Mouse (Mus musculus) inflammation-experienced regulatory T-cells, adult 6 months (primary cell): ENCODE results near the gene BC107364. TPM values are rescaled to one million over a fixed set of nuclear protein-coding genes. Genes with fewer than 3 reads are reported as not detected.
A peak's percentile ranks its signal among the peaks of the same experiment; 100 is the strongest.
"Not testable (repeated sequence)": the region's sequence is repeated elsewhere in the genome, so short reads cannot be mapped to it uniquely, and the experiment has no call there.

ENCODE experiments used
- ATAC-seq: one replicate; pipeline ENCODE4 v1.8.0; 2017
- polyA plus RNA-seq, 3 experiments: library from polyadenylated mRNA; unstranded; fragments of 100-300 nt; shearing (Covaris generic); gene quantifications; one replicate each; pipeline ENCODE4 v1.2.1; 2017

The BC107364 gene
- polyA plus RNA-seq, 3 experiments from 2014 or later, result not detected

DNA sequence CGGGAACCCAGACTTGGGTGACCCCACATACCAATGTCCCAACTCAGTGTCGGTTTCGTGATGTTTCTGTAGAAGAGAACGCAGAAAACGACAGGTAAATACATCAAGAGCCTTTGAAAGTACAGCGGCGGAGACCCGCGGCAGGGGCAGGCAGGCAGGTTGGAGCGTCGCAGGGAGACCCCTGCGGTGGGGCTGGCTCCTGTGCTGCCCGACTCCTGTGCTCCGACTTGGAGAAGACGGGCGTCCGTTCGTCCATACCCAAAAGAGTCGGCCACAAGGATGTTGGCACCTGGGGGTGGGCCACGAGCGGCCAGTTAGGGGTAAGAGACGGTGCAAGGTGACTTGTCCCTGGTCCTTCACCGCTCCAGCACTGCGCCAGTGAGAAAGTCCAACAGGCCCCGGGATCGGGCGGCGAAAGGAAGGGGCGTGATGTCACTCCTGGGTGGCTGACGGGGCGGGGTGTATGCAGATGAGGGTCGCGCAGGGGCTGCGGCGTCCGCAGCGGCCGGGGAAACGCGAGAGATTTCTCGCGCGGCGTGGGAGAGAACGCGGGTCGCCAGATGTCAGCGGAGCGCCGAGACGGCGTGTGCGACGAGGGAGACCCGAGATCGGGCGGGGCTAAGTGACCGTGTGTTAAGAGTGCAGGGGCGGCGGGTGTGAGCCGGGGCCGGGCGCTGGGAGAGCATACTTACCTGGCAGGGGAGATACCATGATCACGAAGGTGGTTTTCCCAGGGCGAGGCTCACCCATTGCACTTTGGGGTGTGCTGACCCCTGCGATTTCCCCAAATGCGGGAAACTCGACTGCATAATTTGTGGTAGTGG is 2.1 kb downstream of the BC107364 start:
- not testable (repeated sequence) for ATAC-seq

DNA sequence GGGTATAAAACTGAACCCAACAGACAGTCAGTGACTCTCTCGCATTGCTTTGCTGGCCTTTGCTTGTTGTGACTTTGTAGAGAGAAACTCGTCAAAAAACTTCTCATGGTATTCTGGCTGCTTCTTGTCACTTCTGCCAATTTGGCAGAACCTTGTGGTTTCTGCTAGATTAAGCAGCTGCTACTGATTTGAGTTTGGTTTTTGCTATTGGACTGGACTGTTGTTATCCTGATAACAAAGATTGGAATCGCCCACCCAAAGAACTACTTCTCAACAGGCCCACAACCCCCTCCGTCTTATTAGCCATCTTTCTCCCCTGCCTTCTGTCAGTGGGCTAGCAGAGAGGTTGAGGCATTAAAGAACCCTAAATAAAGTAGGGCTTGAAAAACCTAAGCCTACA is 6.7 kb downstream of the BC107364 start:
- no peak for ATAC-seq

DNA sequence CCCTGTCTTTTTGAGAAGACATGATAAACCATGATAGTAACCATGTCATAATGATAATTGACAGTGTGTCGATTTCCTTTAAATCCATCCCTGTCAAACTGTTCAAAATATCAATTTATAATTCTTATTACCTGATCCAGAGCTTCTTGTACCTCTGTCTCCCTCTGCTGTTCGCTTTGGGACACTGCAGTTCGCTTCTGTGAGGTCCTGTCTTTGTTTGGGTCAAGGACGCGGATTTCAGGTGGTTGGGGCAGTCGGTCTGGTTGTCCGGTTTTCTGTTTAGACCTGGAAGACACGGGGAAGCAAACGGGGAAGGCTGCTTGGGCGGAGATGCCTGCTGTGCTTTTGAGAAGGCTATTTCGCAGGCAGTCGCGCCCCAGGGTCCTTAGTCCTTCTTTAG is 11.5 kb downstream of the BC107364 start:
- no peak for ATAC-seq

DNA sequence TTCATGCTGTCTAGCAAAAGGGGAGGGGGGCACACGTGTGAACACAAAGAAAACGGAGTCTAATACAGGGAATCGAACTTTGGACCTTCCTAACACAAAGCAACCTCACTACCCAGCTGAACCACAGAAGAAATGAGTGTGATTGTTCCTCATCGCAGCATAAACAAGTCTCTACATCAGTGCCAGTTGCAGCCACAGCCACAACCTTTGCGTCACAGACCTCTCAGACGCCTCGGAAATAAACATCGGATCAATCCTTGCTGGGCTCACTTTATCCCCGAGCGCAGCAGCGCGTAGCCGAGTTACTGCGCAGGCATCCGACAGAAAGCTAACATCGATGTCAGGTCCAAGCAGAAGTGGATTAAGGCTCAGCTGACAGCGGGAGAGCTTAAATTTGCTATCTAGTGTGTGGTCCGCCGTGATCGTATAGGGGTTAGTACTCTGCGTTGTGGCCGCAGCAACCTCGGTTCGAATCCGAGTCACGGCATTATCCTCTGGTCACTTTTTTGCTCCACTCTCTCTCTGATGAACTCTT is 16.5 kb downstream of the BC107364 start:
- ATAC-seq, result no peak

DNA sequence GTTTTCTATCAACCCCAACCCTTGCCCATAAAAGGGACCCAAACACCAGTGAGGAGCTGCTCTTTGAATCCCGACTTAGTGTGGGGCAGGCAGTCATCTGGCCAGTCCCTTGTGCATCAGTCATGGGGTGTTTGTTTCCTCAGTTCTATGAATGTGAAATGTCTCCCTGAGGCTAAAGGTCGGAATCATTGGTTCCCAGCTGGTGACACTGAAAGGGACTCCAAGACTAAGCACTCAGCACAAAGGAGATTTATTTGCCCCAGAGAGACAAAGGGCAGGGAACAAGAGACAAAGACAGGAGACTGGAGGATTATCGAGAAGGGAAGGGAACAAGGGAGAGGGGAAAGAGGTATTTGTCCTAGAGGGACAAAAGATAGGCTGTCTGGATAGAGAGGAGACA is 19.9 kb downstream of the BC107364 start:
- ATAC-seq, result no peak

DNA sequence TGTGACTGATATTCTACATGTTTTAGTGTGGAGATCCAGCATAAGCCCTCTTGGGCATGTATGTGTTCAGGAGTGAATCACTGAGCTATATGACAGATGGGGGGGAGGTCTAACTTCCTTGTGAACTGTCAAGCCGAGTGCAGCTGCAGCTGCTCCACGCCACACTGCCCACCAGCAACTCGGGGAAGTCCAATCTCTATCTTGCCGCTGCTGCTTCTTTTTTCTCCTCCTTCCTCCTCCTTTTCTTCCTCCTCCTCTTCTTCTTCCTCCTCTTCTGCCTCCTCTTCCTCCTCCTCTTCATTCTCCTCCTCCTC is 22.3 kb downstream of the BC107364 start:
- no peak for ATAC-seq

DNA sequence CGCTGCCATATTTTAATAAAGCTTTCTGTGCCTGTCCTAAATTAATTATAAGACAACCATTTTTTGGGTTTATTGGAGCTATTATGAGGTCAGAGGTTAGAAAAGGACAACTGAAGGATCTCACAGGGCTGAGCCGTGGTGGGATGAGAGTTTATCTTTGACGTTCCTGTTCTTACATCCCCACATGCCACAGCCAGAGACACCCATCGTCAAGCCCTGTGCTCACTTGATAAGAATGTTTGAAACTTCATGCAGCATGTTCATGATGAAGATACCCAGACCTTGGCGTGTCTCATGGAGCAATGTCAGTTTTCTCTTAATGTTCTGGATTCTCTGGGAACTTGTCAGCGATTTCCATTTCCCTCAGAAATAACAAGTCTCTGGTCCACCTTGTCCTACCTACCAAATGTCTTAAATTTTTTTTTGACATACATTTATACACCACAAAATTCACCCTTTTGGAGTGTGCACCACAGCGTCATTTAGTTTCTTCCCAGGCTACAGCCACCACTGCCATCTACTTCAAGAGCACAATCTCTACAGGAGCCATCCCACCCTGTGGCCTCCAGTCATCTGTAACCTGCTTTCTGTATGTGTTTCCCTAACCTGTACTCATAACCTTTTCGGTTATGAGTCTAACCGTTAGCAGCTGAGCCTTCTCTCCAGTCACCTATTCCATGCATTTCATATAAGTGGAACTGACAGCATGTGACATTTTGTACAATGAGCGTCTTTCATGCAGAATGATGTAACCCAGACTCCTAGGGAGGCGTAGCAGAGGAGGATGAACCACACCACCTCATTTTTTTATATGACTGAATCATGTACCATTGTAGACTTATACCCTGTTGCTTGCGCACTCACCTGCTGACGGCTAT is 22.9 kb downstream of the BC107364 start:
- ATAC-seq, result no peak

DNA sequence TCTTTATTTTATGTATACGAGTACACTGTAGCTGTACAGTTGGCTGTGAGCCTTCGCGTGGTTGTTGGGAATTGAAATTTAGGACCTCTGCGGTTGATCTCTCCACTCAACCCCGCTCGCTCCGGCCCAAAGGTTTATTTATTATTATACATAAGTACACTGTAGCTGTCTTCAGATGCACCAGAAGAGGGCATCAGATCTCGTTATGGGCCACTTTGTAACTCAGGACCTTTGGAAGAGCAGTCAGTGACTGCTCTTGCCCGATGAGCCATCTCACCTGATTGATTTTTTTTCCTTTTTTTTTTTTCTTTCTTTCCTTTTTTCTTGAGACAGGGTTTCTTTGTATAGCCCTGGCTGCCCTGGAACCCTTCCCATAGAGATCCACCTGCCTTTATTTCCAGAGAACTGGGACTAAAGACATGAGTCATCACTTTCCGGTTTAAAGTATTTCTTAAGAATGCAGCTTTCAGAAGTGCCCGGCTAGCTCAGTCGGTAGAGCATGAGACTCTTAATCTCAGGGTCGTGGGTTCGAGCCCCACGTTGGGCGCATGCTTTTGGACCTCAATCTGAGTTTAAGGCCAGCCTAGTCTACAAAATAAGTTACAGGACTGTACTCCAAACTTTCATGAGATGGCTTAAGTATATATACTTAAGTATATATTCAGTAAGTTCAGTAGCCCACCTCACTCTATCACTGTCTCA is 24.2 kb downstream of the BC107364 start:
- no peak for ATAC-seq

DNA sequence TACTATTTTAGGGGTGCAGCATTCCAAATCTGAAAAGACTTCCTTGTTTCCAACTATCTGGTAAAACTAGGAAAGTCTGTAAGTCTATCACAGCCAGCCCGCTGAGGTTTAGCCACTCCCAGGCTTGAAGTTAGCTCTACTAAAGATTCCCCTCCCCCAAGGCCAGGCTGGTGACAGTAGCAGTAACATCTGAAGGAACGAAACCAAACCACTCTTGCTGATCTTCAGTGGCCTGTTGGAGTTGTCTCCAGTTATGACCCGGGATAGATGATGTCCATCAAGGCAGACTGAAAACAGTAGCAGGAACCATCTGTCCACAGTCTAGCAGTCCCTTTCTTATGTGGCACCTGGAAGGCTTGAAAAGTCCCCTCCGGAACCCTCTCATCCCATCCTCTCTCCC is 24.8 kb downstream of the BC107364 start:
- ATAC-seq, result no peak

DNA sequence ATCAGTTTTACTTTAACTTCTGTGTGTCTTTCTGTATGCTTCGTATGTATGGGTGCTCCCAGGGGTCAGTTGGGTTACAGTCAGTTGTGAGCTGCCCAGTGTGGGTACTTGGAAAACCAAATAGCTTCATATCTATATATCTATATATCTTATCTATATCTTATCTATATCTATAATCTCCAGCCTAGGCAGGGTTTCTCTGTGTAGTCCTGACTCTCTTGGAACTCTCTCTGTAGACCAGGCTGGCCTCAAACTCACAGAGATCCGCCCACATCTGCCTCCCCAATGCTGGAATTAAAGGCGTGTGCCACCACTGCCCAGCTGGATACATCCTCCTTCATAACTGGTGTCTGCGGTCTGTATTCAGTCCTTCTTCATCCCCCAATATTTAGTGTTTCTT is 25.8 kb downstream of the BC107364 start:
- no peak for ATAC-seq

DNA sequence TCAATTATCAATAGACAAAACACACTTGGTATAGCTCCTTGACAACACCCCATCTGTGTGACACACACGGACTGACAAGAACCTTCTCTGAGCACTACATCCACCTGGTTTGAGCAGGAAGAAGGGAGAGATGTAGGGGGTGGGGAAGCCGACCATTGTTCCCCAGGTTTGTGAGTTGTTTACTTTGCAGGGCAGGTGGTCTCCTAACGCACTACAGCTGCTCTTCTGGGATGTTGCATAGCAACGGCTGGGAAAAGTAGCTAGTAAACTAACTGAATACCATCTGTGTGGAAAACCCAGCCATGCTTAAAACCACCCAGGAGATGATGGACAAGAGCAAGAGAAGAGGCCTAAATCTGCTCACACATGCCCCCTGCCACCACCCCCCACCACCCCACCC is 27.7 kb downstream of the BC107364 start:
- not testable (repeated sequence) for ATAC-seq

DNA sequence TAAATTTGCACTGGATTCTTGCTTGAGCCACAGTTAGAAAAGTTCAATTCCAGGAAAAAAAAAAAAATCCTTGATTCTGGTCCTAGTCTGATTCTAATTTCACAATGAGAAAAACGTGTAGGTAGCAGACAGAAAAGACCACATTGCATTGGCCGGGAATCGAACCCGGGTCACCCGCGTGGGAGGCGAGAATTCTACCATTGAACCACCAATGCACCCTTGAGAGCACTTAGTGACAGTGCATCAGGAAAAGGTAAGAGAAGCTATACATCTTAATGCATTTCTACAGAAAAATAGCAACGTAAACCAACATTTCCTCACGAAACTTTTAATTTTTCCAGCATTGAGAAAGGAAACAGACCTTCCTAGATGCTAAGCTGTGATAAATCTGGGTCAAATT is 28.2 kb downstream of the BC107364 start:
- no peak for ATAC-seq

DNA sequence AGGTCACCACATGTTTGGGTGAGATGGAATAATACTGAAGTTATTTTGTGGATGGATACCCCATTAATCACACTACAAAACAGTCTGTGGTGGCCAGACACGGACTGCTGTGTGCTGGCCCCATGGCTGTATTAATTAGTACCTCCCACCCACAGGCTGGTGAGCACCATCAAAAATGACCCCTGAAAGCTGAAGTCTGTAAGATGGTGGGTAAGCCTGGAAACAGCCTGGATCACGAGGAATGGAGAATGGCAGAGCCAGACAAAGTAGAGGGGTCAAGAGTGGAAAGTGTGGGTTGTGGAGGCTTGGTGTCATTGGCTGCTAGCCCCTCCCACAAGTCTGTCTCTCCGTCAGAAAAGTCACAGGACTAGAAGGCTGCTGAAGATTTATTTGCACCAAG is 31.3 kb downstream of the BC107364 start:
- ATAC-seq, result no peak

DNA sequence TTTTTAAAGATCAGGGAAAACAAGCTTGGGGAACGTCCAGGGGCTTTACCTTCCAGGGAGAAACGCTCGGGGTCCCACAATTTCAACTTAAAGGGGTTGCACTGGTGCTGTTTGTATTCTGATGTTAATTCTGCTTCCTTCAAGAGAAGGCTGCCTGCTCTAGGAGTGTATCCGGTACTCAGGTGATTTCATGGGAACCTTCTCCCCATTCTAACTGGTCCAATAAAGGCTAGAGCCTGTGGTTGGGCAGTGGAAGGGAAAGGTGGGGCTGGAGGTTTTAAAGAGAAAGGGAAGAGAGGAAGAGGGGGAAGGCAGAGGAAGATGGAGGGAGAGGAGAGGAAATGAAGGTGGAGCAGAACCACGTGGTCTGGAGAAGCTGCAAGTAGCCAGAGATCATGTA is 33.2 kb downstream of the BC107364 start:
- ATAC-seq, result not testable (repeated sequence)

DNA sequence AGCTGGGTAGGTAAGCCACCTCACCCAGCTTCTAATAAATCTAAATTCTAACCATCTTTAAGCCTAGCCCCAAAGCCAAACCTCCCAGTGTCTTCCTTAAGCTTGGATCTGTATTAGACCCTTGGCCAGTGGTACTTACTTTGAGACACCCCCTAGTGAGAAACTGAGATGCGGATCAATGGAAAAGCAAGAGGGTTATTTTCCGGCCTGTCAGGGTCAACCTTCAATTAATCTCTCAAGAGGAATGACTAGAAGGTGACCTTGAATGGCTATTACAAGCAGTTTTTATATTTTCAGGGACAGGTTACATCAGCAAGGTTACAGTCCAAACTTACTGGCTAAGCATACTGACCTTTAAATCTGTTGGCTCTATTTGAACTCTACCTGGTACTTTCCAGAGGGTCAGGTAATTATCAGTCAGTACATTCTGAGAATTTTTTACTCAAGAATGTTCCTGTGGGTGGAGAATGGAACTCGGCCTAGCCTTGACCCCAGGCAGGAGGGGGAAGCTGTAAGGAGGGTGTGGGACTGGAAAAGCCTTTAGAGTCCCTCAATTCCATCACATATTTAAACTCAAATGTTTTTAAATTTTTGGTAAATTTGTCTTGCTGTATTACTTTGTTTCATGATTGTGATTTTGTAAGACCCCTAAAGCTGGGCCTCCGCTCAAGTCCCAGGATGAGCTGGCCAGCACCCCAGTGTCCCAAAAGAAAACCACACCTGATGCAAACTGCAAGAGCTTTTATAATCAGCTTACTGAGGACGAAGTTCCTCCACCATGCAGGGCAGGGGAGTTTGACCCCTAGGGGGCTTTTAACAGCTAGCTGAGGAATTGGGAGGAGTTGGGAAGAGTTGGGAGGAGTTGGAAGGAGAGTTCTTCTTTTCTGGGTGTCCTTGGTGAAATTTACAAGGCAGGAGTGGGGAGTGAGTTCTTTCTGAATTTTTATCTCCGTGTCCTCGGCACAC is 34.0 kb downstream of the BC107364 start:
- ATAC-seq, result no peak

DNA sequence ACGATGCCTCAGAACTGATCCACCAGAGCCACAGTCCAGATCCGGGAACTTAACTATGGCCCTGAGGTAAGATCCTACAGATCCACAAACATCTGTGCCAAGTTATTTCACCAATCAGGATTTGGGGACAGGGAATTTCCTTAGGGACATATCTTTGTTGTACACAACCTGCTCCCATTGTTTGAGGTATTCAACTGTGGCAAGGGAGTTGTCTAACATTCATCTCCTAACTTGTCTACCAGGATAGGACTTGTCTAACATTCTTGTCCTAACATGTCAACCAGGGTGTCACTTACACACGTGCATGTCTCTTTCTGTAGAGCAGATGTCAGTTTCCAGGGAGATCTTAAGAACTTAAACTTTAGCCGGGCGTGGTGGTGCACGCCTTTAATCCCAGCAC is 35.5 kb downstream of the BC107364 start:
- no peak for ATAC-seq

DNA sequence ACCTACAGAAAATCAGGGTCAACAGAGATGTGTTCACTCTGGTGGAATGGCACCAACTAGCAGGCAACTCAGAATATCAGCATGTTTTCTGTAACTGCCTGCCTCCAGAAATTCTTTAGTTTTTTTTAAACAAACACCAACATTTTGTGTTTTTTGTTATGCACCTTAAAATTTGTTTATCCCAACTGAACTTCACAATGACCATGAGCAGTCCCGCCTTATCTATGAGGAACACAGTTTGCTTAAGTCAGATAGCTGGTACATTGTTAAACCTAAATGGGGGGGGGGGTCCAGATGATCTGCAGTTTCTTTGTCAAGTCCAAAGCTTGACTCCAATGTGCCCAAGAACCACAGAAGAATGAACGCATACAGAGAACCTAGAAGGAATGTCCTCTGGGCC is 36.0 kb downstream of the BC107364 start:
- no peak for ATAC-seq

DNA sequence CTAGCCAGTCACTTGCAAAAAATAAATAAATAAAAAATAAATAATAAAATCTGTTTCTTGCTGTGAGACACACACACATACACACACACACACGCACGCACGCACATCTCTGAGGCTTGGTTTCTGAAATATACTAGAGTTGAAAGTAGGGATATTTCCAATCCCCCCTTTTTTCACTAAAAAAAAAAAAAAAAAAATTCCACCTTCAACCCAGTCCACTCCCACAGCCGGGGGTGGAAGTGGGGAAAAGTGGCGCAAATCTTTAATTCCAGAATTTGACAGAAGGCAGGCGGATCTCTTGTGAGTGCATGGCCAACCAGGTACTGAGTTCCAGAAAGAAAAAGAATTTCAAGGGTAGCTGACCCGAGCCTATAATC is 37.2 kb downstream of the BC107364 start:
- no peak for ATAC-seq

DNA sequence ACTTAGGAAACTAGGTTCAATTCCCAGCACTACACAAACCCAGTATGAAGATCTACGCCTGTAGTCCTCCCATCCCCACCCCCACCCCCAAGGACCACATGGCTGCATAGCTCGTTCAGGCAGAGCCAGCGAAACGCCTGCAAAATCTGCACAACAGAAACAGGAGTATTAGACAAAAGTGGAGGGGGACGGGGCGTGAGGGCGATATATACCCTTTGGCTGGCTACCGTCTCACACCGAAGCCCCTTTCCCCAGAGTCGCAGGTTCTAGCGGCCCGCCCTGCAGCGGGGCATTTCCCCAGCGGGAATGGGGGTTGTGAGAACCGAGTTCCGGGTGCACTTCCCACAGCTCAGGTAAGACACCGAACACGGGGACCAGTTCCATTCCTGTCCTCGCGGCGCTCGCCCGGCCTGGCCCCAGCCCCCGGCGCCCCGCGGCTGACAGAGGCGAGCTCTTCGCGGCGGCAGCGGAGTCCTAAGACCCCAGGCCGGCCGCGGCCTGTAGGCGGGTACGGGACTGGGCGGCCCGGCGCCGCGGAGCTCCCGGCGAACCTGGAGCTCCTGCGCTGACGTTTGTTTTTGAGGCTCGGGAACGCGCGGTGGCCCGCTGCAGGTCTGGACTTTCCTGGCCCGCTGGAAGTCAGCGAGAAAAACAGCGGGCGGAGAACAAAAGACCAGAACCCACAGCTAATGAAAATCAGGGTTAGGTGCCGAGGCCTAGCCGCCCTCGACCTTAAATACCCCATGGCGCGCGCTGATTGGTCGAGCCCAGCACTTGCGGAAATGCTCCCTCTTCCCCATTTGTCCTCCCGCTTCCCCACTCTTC is 37.8 kb downstream of the BC107364 start:
- ATAC-seq, result peak; percentile 83

DNA sequence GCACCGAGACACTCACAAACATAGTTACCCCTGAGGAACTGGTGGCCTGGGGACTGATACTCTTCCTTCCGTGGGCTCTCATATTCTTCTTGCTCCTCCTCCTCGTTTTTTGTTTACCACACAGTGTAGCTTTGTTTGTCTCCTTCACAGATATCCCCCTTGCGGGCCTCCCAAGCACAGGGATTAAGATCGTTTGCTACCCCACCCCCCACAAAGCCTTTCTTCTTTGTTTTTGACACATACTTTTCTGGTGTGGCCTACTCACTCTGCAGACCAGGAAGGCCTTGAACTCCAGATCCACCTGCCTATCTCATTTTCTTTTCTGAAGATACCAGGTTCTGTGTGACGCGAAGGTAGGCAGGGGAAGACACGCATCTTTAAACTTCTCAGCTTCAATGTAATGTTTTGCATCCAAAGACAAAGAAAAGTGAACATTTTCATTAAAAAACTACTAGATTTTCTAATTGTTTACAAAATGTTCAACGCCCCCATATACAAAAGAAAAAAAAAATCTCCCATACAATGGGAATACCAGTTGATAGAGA is 38.5 kb downstream of the BC107364 start:
- no peak for ATAC-seq

DNA sequence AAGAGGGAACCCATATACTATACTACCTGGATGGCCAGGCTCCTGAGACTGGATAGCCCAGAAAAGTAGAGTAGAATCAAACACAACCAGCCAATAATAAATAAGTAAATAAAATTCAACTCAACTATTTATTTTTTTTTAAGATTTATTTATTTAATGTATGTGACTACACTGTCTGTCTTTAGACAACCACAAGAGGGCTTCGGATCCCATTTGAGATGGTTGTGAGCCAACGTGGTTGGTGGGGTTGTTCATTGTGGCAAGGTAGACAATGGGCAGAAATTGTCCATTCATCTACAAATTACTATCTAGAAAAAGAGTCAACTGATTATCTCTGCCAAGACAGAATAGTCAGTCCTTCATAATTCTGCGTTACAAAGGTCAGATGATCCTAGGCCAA is 40.3 kb downstream of the BC107364 start:
- no peak for ATAC-seq
